ENCODE assay signal across 25 mouse cellular contexts in genomic region chr19:25417671-25418070, GRCm38 (mm10).
A peak's percentile ranks its signal among the peaks of the same experiment; 100 is the strongest.
DNase-seq lines count a peak whose midpoint lies in the region; ATAC-seq lines count a peak whose summit lies in the region.
"Had no signal": no experiment of that assay in that cellular context is flagged by ENCODE, and none has a peak within 500 bp of the region (broad histone marks: within the 10 kb centered on the region; RNA-seq: fewer than 3 reads in every experiment).

No protein-coding gene starts in this region.

- peaks cover 66% of the 10 kb centered on the region for H3K4me1 ChIP-seq in heart, embryonic 12.5 days (replicated peaks)
- H3K4me1 ChIP-seq in kidney, embryonic 14.5 days (ENCODE audit: control insufficient read depth, insufficient read depth, low read length): no peaks in the 10 kb centered on the region
- H3K4me1 ChIP-seq in lung, embryonic 16.5 days (replicated peaks; ENCODE audit: control insufficient read depth, insufficient read depth, low read length): peaks cover 10% of the 10 kb centered on the region
- H3K4me1 ChIP-seq in forebrain, embryonic 14.5 days (ENCODE audit: control insufficient read depth, insufficient read depth, low read length): no peaks in the 10 kb centered on the region
- H3K4me1 ChIP-seq: forebrain, embryonic 15.5 days; hindbrain, embryonic 15.5 days had no signal

- no peak overlapping the region for H3K9ac ChIP-seq in heart, embryonic 12.5 days
- H3K9ac ChIP-seq in kidney, embryonic 14.5 days (ENCODE audit: low read depth, low read length): no peak overlapping the region
- H3K9ac ChIP-seq in lung, embryonic 16.5 days (ENCODE audit: low read length): no peak overlapping the region
- no peak overlapping the region for H3K9ac ChIP-seq in forebrain, embryonic 14.5 days (ENCODE audit: low read length)
- H3K9ac ChIP-seq: embryonic facial prominence, embryonic 15.5 days; forebrain, embryonic 15.5 days; hindbrain, embryonic 15.5 days; limb, embryonic 13.5 days; liver, embryonic 14.5 days; lung, embryonic 14.5 days; neural tube, embryonic 13.5 days had no signal

- WGBS in heart, embryonic 12.5 days: 70% methylated on average over 3 of the region's 3 CpGs
- WGBS in kidney, embryonic 14.5 days: 86% methylated on average over 3 of the region's 3 CpGs
- 70% methylated on average over 3 of the region's 3 CpGs for whole genome bisulfite sequencing in lung, embryonic 16.5 days
- 43% methylated on average over 3 of the region's 3 CpGs for WGBS in forebrain, embryonic 14.5 days

- peak overlapping the region; percentile 28; the same call in 1 of the 2 replicates for H3K27ac ChIP-seq in heart, embryonic 12.5 days (ENCODE audit: poor library complexity, severe bottlenecking)
- H3K27ac ChIP-seq in kidney, embryonic 14.5 days (ENCODE audit: low read depth, low read length): no peak overlapping the region
- H3K27ac ChIP-seq in lung, embryonic 16.5 days (ENCODE audit: low read length): no peak overlapping the region
- H3K27ac ChIP-seq in forebrain, embryonic 14.5 days (ENCODE audit: low read depth, low read length): no peak overlapping the region
- H3K27ac ChIP-seq: embryonic facial prominence, embryonic 15.5 days; forebrain, embryonic 15.5 days; hindbrain, embryonic 15.5 days; limb, embryonic 13.5 days; liver, embryonic 14.5 days; midbrain, embryonic 10.5 days; neural tube, embryonic 13.5 days had no signal

- ATAC-seq in heart, embryonic 12.5 days (ENCODE audit: insufficient number of reproducible peaks, low FRiP score): no peak
- ATAC-seq in kidney, embryonic 14.5 days (ENCODE audit: low FRiP score, low TSS enrichment): no peak
- ATAC-seq in lung, embryonic 16.5 days (ENCODE audit: low read depth): peak; percentile 26; the same call in 1 of the 2 replicates
- no peak for ATAC-seq in forebrain, embryonic 14.5 days
- ATAC-seq: forebrain, embryonic 15.5 days; midbrain, embryonic 16.5 days had no signal

- no peak for DNase-seq in heart, adult 8-10 months (ENCODE audit: low spot score)
- DNase-seq in kidney, adult 9 months: peak; percentile 67
- no peak for DNase-seq in lung, postnatal 4 days
- no peak for DNase-seq in forebrain, embryonic 14.5 days (ENCODE audit: low spot score)
- DNase-seq: adrenal gland, adult 2 months; cerebellum, adult 11 months; cerebellum, adult 9-11 months; gastrocnemius, postnatal 10 days; heart, adult 11 months; layer of hippocampus, adult 9-11 months; lung, embryonic 14.5 days; right cerebral cortex, adult 18-20 months; right cerebral cortex, postnatal 4 days had no signal

- H3K4me3 ChIP-seq in heart, embryonic 12.5 days: no peak overlapping the region
- H3K4me3 ChIP-seq in kidney, embryonic 14.5 days (ENCODE audit: low read length): no peak overlapping the region
- H3K4me3 ChIP-seq in lung, embryonic 16.5 days (ENCODE audit: low read length): no peak overlapping the region
- H3K4me3 ChIP-seq in forebrain, embryonic 14.5 days (ENCODE audit: low read depth, low read length): no peak overlapping the region
- H3K4me3 ChIP-seq: embryonic facial prominence, embryonic 15.5 days; forebrain, embryonic 15.5 days; hindbrain, embryonic 15.5 days; limb, embryonic 13.5 days; midbrain, embryonic 10.5 days; myocyte; neural tube, embryonic 13.5 days had no signal

- no peak overlapping the region for H3K4me2 ChIP-seq in heart, embryonic 12.5 days
- H3K4me2 ChIP-seq in kidney, embryonic 14.5 days (replicated peaks; ENCODE audit: low read depth, low read length): no peak overlapping the region
- H3K4me2 ChIP-seq in lung, embryonic 16.5 days (ENCODE audit: low read depth, low read length): no peak overlapping the region
- no peak overlapping the region for H3K4me2 ChIP-seq in forebrain, embryonic 14.5 days (ENCODE audit: low read length)
- H3K4me2 ChIP-seq: embryonic facial prominence, embryonic 15.5 days; forebrain, embryonic 15.5 days; hindbrain, embryonic 15.5 days; limb, embryonic 13.5 days; lung, embryonic 14.5 days; neural tube, embryonic 13.5 days had no signal

- no peaks in the 10 kb centered on the region for H3K27me3 ChIP-seq in heart, embryonic 12.5 days (replicated peaks)
- H3K27me3 ChIP-seq in kidney, embryonic 14.5 days (ENCODE audit: control insufficient read depth, insufficient read depth, low read length): no peaks in the 10 kb centered on the region
- H3K27me3 ChIP-seq in lung, embryonic 16.5 days (ENCODE audit: control insufficient read depth, insufficient read depth, low read depth, low read length): no peaks in the 10 kb centered on the region
- no peaks in the 10 kb centered on the region for H3K27me3 ChIP-seq in forebrain, embryonic 14.5 days (replicated peaks; ENCODE audit: control insufficient read depth, insufficient read depth, low read length)
- H3K27me3 ChIP-seq: embryonic facial prominence, embryonic 15.5 days; forebrain, embryonic 15.5 days; hindbrain, embryonic 15.5 days; limb, embryonic 13.5 days; neural tube, embryonic 13.5 days had no signal

- peaks cover 53% of the 10 kb centered on the region for H3K36me3 ChIP-seq in heart, embryonic 12.5 days
- peaks cover 3% of the 10 kb centered on the region; the same call in 1 of the 2 replicates for H3K36me3 ChIP-seq in kidney, embryonic 14.5 days (ENCODE audit: control insufficient read depth, insufficient read depth, low read length)
- H3K36me3 ChIP-seq in lung, embryonic 16.5 days (ENCODE audit: control insufficient read depth, insufficient read depth, low read length): no peaks in the 10 kb centered on the region
- no peaks in the 10 kb centered on the region for H3K36me3 ChIP-seq in forebrain, embryonic 14.5 days (ENCODE audit: control insufficient read depth, insufficient read depth, low read length)
- H3K36me3 ChIP-seq: embryonic facial prominence, embryonic 15.5 days; forebrain, embryonic 15.5 days; hindbrain, embryonic 15.5 days; neural tube, embryonic 13.5 days had no signal

- no peaks in the 10 kb centered on the region for H3K9me3 ChIP-seq in heart, embryonic 12.5 days (replicated peaks)
- H3K9me3 ChIP-seq in kidney, embryonic 14.5 days (ENCODE audit: control insufficient read depth, low read length): no peaks in the 10 kb centered on the region
- H3K9me3 ChIP-seq in lung, embryonic 16.5 days (ENCODE audit: control insufficient read depth, low read length): no peaks in the 10 kb centered on the region
- H3K9me3 ChIP-seq in forebrain, embryonic 14.5 days (replicated peaks; ENCODE audit: control insufficient read depth, low read length): no peaks in the 10 kb centered on the region
- H3K9me3 ChIP-seq: embryonic facial prominence, embryonic 15.5 days; forebrain, embryonic 15.5 days; hindbrain, embryonic 15.5 days; limb, embryonic 13.5 days; midbrain, embryonic 10.5 days; neural tube, embryonic 13.5 days had no signal
